Mouse (Mus musculus): ENCODE results near the gene Ttc23.

DNA sequence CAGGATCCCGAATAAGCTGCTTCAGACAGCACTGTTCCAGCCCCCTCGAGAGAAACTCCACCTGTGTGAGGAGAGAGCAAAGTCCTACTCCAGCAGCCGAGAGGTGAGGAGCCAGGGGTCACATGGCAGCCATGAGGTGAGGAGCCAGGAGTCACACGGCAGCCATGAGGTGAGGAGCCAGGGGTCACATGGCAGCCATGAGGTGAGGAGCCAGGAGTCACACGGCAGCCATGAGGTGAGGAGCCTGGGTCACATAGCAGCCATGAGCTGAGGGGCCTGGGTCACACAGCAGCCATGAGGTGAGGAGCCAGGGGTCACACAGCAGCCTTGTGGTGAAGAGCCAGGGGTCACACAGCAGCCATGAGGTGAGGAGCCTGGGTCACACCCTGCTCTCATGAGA, 15.2 kb downstream of the Ttc23 start:
- TF ChIP-seq CHD2 (IDR thresholded peaks at IDR 0.05; ENCODE audit: low read depth, low read length) (no peak), ZNF384 (IDR thresholded peaks at IDR 0.05; ENCODE audit: low read depth, low read length) (no peak), HCFC1 (IDR thresholded peaks at IDR 0.05; ENCODE audit: borderline replicate concordance, insufficient read depth, low read length) (no peak)

Data from ES-E14 (cell line).